Mouse (Mus musculus): ENCODE data around the gene Galnt17. TPM values are rescaled to one million over a fixed set of nuclear protein-coding genes. Genes with fewer than 3 reads are reported as not detected.

Galnt17 gene
- polyA plus RNA-seq, 2 experiments: 3.4 to 5.9 TPM

DNA sequence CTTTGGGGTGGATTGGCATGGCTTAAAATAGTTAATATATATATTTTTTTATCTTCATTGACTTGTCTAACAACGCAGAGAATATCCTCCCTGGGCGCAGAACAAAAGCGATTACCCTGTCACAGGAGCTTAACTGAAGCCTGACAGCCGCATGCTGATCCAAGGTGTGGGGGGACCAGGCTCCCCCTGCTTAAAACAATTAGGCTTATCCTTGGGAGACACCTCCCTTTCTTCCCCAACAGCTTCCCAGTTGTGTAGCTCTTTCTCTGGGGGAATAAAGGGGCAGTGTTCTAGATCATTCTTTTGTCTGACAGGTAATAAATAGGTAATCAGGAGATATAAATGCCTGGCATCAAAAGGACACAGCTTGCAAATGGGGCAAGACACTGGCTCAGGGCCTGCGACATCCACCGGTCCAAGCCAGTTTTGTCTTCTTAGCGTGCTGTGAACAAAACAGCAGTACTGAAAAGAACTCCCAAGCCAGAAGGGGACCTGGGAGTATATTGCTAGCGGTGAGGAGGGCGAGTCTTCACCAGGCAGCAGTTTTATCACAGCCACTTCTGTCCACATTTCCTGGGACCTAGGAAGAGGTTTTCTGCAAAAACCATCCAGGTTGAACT is 288.8 kb downstream of the Galnt17 start:
- no peak for TF ChIP-seq POLR2A (IDR thresholded peaks at IDR 0.05; ENCODE audit: borderline replicate concordance, extremely low read depth, insufficient read depth, insufficient read length)
- no peak overlapping the region for H3K27ac ChIP-seq (replicated peaks; ENCODE audit: low read depth, low read length)
- H3K36me3 ChIP-seq (ENCODE audit: control insufficient read depth, insufficient read depth, low read length): no peaks in the 10 kb centered on the region
- no peaks in the 10 kb centered on the region for H3K4me1 ChIP-seq (ENCODE audit: control insufficient read depth, insufficient read depth, low read length)
- no peak overlapping the region for H3K9ac ChIP-seq (ENCODE audit: low read depth, low read length, severe bottlenecking)
- no peaks in the 10 kb centered on the region for H3K9me3 ChIP-seq (ENCODE audit: control insufficient read depth, low read length)
- 66% methylated on average over 9 of the region's 9 CpGs for WGBS
- H3K4me3 ChIP-seq (replicated peaks; ENCODE audit: low read length): no peak overlapping the region
- H3K4me2 ChIP-seq (replicated peaks; ENCODE audit: low read depth, low read length, severe bottlenecking): no peak overlapping the region
- ATAC-seq (ENCODE audit: low FRiP score, low read depth) (no peak), DNase-seq (ENCODE audit: low spot score) (no peak)
- no peaks in the 10 kb centered on the region for H3K27me3 ChIP-seq (ENCODE audit: control insufficient read depth, insufficient read depth, low read length)

DNA sequence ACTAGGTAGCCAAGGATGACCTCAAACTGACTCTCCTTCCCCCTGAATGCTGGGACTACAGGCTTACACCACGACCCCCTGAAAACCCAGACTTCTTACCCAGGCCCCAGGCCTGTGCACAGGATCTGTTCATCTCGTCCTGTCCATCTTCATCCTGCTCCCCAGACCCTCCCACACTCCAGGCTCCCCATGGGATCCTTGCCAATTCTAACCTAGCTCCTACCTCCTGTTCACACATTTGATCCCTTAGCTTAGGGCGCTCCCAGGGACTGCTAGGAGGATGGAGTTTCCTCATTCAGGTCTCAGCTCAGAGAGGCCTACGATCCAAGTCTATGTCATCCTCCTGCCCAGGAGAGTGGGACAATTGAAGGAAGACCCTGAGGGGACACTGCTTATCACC is 292.2 kb downstream of the Galnt17 start:
- H3K4me3 ChIP-seq (replicated peaks; ENCODE audit: low read length): no peak overlapping the region

DNA sequence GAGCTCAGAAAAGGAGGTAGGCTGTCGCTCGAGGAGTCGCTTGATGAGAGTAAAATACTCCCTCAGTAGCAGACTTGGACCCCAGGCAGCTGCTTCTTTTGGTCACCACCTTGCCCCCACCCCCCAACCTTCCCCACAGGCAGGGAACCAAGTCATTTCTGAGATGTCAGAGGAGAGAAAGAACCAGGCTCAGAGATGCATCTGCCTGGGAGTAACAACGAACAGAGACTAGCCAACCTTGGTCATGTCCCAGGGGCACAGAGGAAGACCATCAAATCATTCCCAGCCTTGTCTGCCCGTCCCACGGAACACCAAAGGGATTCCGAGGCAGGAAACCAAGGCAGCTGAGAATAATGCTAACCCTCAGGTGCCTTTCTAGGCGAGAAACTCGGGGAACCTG is 293.0 kb downstream of the Galnt17 start:
- no peak overlapping the region for H3K4me2 ChIP-seq (replicated peaks; ENCODE audit: low read depth, low read length, severe bottlenecking)
- no peak overlapping the region for H3K4me3 ChIP-seq (replicated peaks; ENCODE audit: low read length)
- 78% methylated on average over 9 of the region's 9 CpGs for WGBS
- H3K9me3 ChIP-seq (ENCODE audit: control insufficient read depth, low read length): no peaks in the 10 kb centered on the region
- H3K27me3 ChIP-seq (ENCODE audit: control insufficient read depth, insufficient read depth, low read length): no peaks in the 10 kb centered on the region
- H3K9ac ChIP-seq (ENCODE audit: low read depth, low read length, severe bottlenecking): no peak overlapping the region
- no peak for TF ChIP-seq POLR2A (IDR thresholded peaks at IDR 0.05; ENCODE audit: borderline replicate concordance, extremely low read depth, insufficient read depth, insufficient read length)
- no peak for DNase-seq (ENCODE audit: low spot score)
- no peak for ATAC-seq (ENCODE audit: low FRiP score, low read depth)
- no peak overlapping the region for H3K27ac ChIP-seq (replicated peaks; ENCODE audit: low read depth, low read length)
- no peaks in the 10 kb centered on the region for H3K4me1 ChIP-seq (ENCODE audit: control insufficient read depth, insufficient read depth, low read length)
- H3K36me3 ChIP-seq (ENCODE audit: control insufficient read depth, insufficient read depth, low read length): no peaks in the 10 kb centered on the region

More for the DNA sequence above, 292.2 kb downstream of the Galnt17 start:
- Histone ChIP-seq H3K9me3 (ENCODE audit: control insufficient read depth, low read length) (no peaks in the 10 kb centered on the region), H3K4me1 (ENCODE audit: control insufficient read depth, insufficient read depth, low read length) (no peaks in the 10 kb centered on the region), H3K9ac (ENCODE audit: low read depth, low read length, severe bottlenecking) (no peak overlapping the region), H3K36me3 (ENCODE audit: control insufficient read depth, insufficient read depth, low read length) (no peaks in the 10 kb centered on the region), H3K4me2 (replicated peaks; ENCODE audit: low read depth, low read length, severe bottlenecking) (no peak overlapping the region), H3K27me3 (ENCODE audit: control insufficient read depth, insufficient read depth, low read length) (no peaks in the 10 kb centered on the region), H3K27ac (replicated peaks; ENCODE audit: low read depth, low read length) (no peak overlapping the region)
- TF ChIP-seq POLR2A (IDR thresholded peaks at IDR 0.05; ENCODE audit: borderline replicate concordance, extremely low read depth, insufficient read depth, insufficient read length): no peak
- DNase-seq (ENCODE audit: low spot score): no peak
- ATAC-seq (ENCODE audit: low FRiP score, low read depth): no peak
- 89% methylated on average over 4 of the region's 4 CpGs for WGBS

DNA sequence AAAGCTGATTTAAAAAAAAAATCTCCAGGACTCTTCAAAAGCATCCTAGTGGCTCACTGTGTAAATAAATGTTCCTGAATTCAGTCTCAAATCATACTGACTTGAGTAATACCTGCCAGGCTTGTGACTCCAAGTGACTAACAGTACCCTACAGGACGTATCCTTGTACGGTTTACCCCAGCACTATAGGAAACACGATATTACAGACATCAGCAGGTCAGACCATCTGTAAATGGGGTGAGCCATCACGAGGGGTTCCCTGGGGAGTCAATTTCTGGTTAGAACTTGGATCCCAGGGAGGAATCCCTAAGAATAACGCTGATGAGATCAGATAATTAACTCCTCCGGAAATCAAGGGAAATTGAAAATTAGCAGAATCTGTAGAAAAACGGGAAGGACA is 294.5 kb downstream of the Galnt17 start:
- ATAC-seq (ENCODE audit: low FRiP score, low read depth) (no peak), DNase-seq (ENCODE audit: low spot score) (no peak)
- H3K27ac ChIP-seq (replicated peaks; ENCODE audit: low read depth, low read length): no peak overlapping the region
- H3K36me3 ChIP-seq (ENCODE audit: control insufficient read depth, insufficient read depth, low read length): no peaks in the 10 kb centered on the region
- no peak for TF ChIP-seq POLR2A (IDR thresholded peaks at IDR 0.05; ENCODE audit: borderline replicate concordance, extremely low read depth, insufficient read depth, insufficient read length)
- no peak overlapping the region for H3K4me3 ChIP-seq (replicated peaks; ENCODE audit: low read length)
- H3K4me1 ChIP-seq (ENCODE audit: control insufficient read depth, insufficient read depth, low read length): no peaks in the 10 kb centered on the region
- H3K4me2 ChIP-seq (replicated peaks; ENCODE audit: low read depth, low read length, severe bottlenecking): no peak overlapping the region
- H3K9ac ChIP-seq (ENCODE audit: low read depth, low read length, severe bottlenecking): no peak overlapping the region
- H3K27me3 ChIP-seq (ENCODE audit: control insufficient read depth, insufficient read depth, low read length): no peaks in the 10 kb centered on the region
- H3K9me3 ChIP-seq (ENCODE audit: control insufficient read depth, low read length): no peaks in the 10 kb centered on the region
- 79% methylated on average over 7 of the region's 7 CpGs for WGBS

DNA sequence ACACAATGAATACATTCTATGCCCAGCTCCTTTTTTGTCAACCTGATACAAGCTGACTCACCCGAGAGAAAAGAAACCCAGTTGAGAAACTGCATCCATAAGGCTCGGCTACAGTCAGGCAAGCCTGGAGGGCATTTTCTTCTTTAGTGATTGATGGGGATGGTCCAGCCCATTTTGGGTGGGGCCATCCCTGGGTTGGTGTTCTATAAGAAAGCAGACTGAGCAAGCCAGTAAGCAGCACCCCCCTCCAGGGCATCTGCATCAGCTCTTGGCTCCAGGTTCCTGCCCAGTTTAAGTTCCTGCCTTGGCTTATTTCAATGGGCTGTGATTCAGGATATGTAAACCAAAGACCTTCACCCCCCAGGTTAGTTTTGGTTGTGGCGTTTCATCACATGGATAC is 295.2 kb downstream of the Galnt17 start:
- Histone ChIP-seq H3K9ac (ENCODE audit: low read depth, low read length, severe bottlenecking) (no peak overlapping the region), H3K4me1 (ENCODE audit: control insufficient read depth, insufficient read depth, low read length) (no peaks in the 10 kb centered on the region), H3K27me3 (ENCODE audit: control insufficient read depth, insufficient read depth, low read length) (no peaks in the 10 kb centered on the region), H3K9me3 (ENCODE audit: control insufficient read depth, low read length) (no peaks in the 10 kb centered on the region), H3K27ac (replicated peaks; ENCODE audit: low read depth, low read length) (no peak overlapping the region), H3K36me3 (ENCODE audit: control insufficient read depth, insufficient read depth, low read length) (no peaks in the 10 kb centered on the region), H3K4me2 (replicated peaks; ENCODE audit: low read depth, low read length, severe bottlenecking) (no peak overlapping the region), H3K4me3 (replicated peaks; ENCODE audit: low read length) (no peak overlapping the region)
- TF ChIP-seq POLR2A (IDR thresholded peaks at IDR 0.05; ENCODE audit: borderline replicate concordance, extremely low read depth, insufficient read depth, insufficient read length): no peak
- ATAC-seq (ENCODE audit: low FRiP score, low read depth) (no peak), DNase-seq (ENCODE audit: low spot score) (no peak)
- WGBS: 78% methylated on average over 3 of the region's 3 CpGs
